Mouse (Mus musculus) lung, adult 2 months (tissue): Measurements from ENCODE around the gene Hes7. TPM values are rescaled to one million over a fixed set of nuclear protein-coding genes. Genes with fewer than 3 reads are reported as not detected.

Source experiments
- DNase-seq: peaks from one replicate; pipeline ENCODE4 v3.0.0; 2022
- H3K4me1 ChIP-seq: fragments of 200-500 bp; 2 replicates; pipeline ENCODE4 v1.6.1; 2011; ENCODE audit warnings: low read length; ENCODE audit not compliant: control insufficient read depth, insufficient read depth
- H3K4me3 ChIP-seq: fragments of 200-500 bp; replicated peaks from 2 replicates; pipeline ENCODE3; 2011; ENCODE audit warnings: low read depth, mild to moderate bottlenecking, control low read depth, low read length; ENCODE audit errors: extremely low read depth
- CTCF ChIP-seq: fragments of 200-500 bp; IDR thresholded peaks from 2 replicates; pipeline ENCODE4 v1.5.1; 2011; ENCODE audit warnings: mild to moderate bottlenecking, low read length, control low read depth; ENCODE audit not compliant: insufficient read depth
- POLR2A ChIP-seq: fragments of 200-500 bp; IDR thresholded peaks from 2 replicates; pipeline ENCODE4 v1.6.1; 2011; ENCODE audit warnings: low read depth, mild to moderate bottlenecking, control low read depth, low read length, borderline replicate concordance; ENCODE audit errors: extremely low read depth
- WGBS: fragments of 180-500 bp; shearing (Covaris S2); methylation state at CpG from one replicate; pipeline ENCODE4 v1.1.7; 2018; 5-methylcytosine and 5-hydroxymethylcytosine counted together
- polyA plus RNA-seq: library from polyadenylated mRNA; depleted of rRNA; stranded (reverse); fragments of >200 nt; gene quantifications from 2 replicates; pipeline ENCODE4 v1.2.3, GENCODE M21; 2012; rRNA removed

Gene Hes7
- 0.25 and 0.95 TPM in 2 replicates for polyA plus RNA-seq

DNA sequence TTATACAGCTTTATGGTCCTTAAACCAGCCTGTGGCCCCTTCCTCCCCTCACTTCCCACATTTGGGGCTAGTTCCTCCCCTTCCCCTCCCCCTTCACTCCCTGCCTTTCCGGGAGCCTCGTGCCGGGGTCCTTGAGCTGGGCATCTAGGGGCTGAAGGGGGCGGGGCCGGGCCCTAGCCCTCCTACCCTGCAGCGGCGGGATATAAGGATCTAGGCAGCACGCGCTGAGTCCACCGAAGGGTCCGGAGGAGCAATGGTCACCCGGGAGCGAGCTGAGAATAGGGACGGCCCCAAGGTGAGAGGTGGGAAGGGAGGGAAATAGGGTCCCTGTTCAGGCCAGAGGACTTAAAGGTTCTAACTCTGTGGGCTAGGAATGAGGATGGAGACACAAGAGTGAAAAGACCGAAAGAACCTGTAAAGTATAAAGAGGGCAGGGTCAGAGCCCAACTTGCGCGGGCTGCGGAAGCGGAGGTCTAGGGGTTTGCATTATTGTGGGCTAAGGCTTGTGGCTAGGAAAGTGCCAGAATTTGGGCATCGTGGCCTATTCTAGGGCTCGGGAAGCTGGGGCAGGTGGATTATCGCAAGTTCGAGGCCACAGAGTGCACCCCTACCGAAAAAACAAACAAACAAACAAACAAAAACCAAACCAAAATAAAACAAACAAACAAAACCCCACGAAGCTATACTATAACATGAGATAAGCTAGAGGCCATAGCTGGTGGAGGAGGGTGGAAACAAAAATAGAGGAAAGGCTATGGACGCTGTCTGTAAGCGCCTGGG, at the start of gene Hes7:
TSS of gene Hes7 (plus strand) at position 184 of the 780 bp plus-strand sequence.
- TF ChIP-seq CTCF (no peak), POLR2A (no peak)
- WGBS: 20% methylated on average over 27 of the region's 27 CpGs
- Histone ChIP-seq H3K4me3 (peak within 1 kb of the TSS; percentile 74), H3K4me1 (peaks cover 3% of the 10 kb centered on the region; the same call in 1 of the 2 replicates)
- no peak for DNase-seq

- H3K4me3 ChIP-seq: peak within 1 kb of the TSS; percentile 99
- WGBS: 1% methylated on average over 47 of the region's 47 CpGs
- TF ChIP-seq CTCF (no peak), POLR2A (peak; percentile 97; the same call in 1 of the 2 replicates)
- peak; percentile 94 for DNase-seq
- peaks cover 17% of the 10 kb centered on the region for H3K4me1 ChIP-seq
Measured at GRCm38 (mm10) chr11:69070590-69071222, 49.5 kb upstream of the Hes7 start, which contains the start of gene Tmem107. Gene Tmem107 (plus strand): TSS chr11:69070806.

DNA sequence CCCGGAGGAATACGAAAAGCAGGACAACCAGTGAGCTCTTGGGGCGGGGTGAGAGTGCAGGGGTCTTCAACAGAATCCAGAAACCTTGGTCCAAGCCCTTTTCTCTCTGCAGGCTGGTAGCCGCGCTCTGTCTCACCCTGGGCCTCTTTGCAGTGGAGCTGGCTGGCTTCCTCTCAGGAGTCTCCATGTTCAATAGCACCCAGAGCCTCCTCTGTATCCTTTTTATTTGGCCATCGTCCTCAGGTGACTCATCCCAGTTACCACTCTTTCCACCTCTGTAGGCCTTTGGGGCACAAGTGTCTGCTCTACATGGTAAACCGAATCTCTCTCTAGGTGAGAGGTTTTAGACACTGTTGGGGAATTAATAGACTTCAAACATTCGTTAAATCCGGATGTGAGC, 48.9 kb upstream of the Hes7 start:
- peaks cover 14% of the 10 kb centered on the region for H3K4me1 ChIP-seq
- 31% methylated on average over 9 of the region's 9 CpGs for WGBS
- H3K4me3 ChIP-seq: peak overlapping the region; percentile 99
- no peak for DNase-seq
- no peak for TF ChIP-seq CTCF
- no peak for TF ChIP-seq POLR2A

GRCm38 (mm10) chr11:69072234-69072633, 48.0 kb upstream of the Hes7 start:
- TF ChIP-seq POLR2A: no peak
- TF ChIP-seq CTCF: no peak
- no peak for DNase-seq
- Histone ChIP-seq H3K4me1 (peaks cover 9% of the 10 kb centered on the region), H3K4me3 (no peak overlapping the region)
- WGBS: 81% methylated on average over 11 of the region's 11 CpGs

- TF ChIP-seq CTCF: no peak
- TF ChIP-seq POLR2A: no peak
- peak overlapping the region; percentile 31 for H3K4me3 ChIP-seq
- WGBS: 16% methylated on average over 9 of the region's 9 CpGs
Measured at GRCm38 (mm10) chr11:69072666-69073064, 47.5 kb upstream of the Hes7 start.

DNA sequence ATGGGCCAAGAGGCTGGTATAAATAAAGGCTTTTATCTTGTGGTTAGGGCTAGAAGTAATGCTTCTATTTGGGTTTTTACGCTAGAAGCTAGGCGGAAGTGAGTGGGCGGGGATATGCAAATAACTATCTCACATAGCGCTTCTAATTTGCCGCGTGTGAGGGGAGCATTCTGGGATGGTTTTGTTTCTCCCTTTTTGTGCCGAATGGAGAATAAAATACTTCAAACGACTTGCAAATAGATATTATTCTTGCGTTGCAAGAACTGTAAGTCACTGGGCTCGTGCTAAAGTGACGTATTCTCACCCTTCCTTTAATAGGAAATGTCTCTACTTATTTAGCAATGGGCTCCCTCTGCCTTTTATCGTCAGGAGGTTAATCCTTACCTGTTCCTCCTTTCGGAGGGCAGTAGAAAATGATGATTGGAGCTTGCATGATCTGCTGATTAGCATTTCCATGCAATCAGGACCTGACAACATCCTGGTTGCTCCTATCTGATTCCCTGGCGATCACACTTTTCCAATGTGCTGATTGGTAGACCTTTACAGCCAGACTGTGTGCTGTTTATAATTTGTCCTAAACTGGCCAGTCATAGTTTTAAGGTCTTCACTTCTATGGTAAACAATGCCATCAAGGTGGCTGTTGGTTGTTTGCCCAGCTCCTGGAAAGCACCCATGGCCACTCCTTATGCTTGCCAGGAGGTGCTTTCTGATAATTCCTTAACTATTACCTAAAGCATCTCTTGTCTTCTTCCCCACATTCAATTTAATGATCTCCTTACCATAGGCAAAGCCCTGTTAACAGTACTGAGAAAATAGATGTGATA, 46.9 kb upstream of the Hes7 start:
- under 1% methylated on average over 14 of the region's 14 CpGs for WGBS
- TF ChIP-seq CTCF (no peak), POLR2A (peak; percentile 62; the same call in 1 of the 2 replicates)
- Histone ChIP-seq H3K4me1 (peaks cover 9% of the 10 kb centered on the region), H3K4me3 (no peak overlapping the region)
- DNase-seq: peak; percentile 61

More at GRCm38 (mm10) chr11:69072666-69073064, 47.5 kb upstream of the Hes7 start:
- H3K4me1 ChIP-seq: peaks cover 9% of the 10 kb centered on the region
- DNase-seq: no peak

DNA sequence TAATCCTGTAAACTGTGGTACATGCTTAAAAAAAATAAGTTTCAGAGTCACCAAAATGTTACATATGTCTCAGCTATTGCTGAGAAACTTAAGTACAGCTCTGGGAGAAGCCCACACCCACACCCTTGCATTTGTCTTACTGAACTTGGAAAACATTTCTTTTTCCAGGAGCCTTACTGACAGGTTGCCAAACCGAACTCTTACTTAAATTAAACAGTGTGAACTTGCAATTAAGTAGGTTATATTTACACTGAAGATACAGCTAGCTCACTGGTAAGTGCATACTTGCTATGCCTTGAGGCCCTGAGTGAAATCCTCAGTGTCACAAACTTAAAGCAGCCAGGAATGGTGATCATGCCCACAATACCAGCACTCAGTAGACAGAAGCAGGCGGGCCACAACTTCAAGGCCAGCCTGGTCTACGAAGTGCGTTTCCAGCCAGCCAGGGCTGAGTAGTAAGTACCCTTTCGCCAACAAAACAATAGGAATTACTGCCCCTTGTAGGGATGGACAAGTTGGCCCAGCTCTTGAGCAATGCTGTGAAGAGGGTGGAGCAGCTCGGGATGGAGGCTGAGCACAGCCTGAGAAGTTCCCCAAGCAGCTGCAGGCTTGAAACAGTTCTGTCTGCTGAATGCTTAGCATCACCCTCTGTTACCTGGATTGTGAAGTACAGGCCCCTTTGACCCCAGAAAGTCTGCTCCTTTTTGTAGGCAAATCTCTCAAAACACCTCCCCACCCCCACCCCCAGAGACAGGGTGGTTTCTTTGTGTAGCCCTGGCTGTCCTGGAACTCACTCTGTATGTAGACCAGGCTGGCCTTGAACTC, 46.0 kb upstream of the Hes7 start:
- TF ChIP-seq POLR2A (no peak), CTCF (no peak)
- H3K4me3 ChIP-seq: no peak overlapping the region
- no peak for DNase-seq
- peaks cover 9% of the 10 kb centered on the region for H3K4me1 ChIP-seq
- WGBS: 39% methylated on average over 6 of the region's 6 CpGs

GRCm38 (mm10) chr11:69074776-69075069, 45.5 kb upstream of the Hes7 start:
- H3K4me1 ChIP-seq: peaks cover 9% of the 10 kb centered on the region
- no peak for DNase-seq
- TF ChIP-seq POLR2A (no peak), CTCF (no peak)
- no peak overlapping the region for H3K4me3 ChIP-seq
- WGBS: 72% methylated on average over 2 of the region's 2 CpGs
